Mouse (Mus musculus): ENCODE data around the gene Stt3b.

GRCm38 (mm10) chr9:115230141-115230540 is 80.1 kb downstream of the Stt3b start:
- TF ChIP-seq POLR2A (IDR thresholded peaks at IDR 0.05; ENCODE audit: insufficient read depth, low read length), result no peak
- no peak for TF ChIP-seq CTCF (IDR thresholded peaks at IDR 0.05; ENCODE audit: low read depth, low read length)

All from ES-Bruce4 (cell line).